Mouse (Mus musculus) bone marrow, adult 2 months (tissue): ENCODE data around the gene Ddah2.

Source experiments
- CTCF ChIP-seq: fragments of 200-500 bp; IDR thresholded peaks from 2 replicates; pipeline ENCODE4 v1.5.1; 2011; ENCODE audit warnings: low read length, control low read depth; ENCODE audit not compliant: control insufficient read depth, insufficient read depth
- POLR2A ChIP-seq: fragments of 200-500 bp; IDR thresholded peaks from 2 replicates; pipeline ENCODE4 v1.6.1; 2011; ENCODE audit warnings: low read depth, mild to moderate bottlenecking, control low read depth, low read length, borderline replicate concordance; ENCODE audit not compliant: control insufficient read depth

DNA sequence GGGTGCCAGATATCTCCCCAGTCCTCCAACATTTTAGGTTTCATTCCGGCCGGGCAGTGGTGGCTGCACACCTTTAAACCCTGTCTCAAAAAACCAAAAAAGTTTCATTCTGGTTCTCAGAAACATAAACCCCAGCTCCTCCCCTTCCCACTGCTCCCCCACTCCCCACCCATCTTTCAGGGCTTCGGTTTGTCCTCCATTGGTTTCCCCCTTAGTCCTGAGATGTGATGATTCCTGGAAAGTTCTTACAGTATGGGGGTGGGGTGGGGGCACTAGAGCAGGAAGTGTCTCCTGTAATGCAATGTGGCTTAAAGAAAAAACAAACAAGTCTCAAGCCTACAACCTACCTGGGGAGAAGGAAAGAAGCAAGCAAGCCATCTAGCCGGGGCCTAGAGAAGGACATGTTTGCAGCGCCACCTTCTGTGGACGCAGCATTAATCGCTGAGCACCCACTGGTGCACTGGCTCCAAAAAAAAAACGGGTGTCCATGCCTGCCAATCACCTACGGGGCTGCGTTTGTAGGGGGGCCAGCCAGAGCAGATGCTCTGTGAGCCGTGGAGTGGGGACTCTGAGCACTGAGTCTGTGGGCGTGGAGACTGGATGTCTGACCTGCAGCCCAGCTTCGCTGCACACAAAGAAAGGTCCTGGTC is 47.0 kb downstream of the Ddah2 start:
- TF ChIP-seq POLR2A (peak; percentile 33; the same call in 1 of the 2 replicates), CTCF (peak; percentile 68)
